Mouse (Mus musculus) lung, postnatal 10 days (tissue): ENCODE results near the gene Elk1.
A peak's percentile ranks its signal among the peaks of the same experiment; 100 is the strongest.

Source experiments
- DNase-seq: peaks from one replicate; pipeline ENCODE4 v3.0.0; 2021

Gene Elk1

DNA sequence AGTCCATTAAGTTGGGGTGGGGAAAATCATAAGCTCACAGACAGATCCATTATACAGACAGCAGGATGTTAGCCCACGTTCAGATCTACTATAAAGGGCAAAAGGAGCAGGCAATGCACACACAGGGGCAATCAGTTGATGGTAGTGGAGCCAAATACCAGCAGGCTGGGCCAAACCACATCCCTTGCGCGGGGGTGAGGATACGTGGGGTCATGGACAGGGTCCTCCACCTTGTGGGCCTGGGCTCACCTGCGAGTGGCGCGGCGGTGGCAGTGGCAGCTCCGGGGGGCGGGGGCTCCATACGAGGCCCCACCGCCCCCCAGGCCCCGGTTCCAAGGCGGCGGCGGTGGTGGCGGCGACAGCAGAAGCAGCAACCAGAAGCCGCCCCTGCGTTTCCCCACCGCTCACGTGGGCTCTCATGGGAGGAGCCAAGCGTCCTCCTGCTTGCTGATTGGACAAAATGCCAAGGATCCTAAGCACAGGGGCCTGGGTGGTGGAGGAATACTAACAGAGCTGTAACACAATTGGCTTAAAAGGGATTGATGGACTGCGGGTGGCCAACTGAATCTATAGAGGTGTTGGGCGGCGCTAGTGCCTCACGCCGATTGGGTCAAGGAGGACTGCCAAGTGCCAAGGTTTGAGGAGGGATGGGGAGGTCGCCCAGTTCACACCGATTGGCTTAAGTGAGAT, at the start of gene Elk1:
Gene Elk1 (minus strand): TSS at position 418 of the 690 bp plus-strand sequence.
- peak; percentile 93 for DNase-seq

DNA sequence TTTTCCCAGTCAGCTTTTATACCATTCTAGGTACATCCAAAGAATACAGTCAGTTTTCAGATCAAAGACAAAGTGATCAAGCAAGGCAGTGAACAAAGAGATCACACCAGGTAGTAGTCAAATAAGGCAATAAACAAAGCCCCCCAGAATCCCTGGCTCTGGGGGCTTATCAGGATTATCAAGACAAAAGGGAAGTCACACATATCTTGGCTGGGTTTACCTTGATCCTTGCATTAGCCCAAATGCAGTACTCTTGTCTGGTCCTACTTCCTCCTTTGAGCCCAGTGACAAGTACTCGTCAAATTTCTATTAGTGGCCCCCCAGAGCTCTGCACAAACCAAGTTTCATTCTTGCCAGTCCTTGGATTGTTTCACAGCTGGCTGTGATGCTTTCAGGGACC, 30.5 kb upstream of the Elk1 start:
- DNase-seq = no peak

DNA sequence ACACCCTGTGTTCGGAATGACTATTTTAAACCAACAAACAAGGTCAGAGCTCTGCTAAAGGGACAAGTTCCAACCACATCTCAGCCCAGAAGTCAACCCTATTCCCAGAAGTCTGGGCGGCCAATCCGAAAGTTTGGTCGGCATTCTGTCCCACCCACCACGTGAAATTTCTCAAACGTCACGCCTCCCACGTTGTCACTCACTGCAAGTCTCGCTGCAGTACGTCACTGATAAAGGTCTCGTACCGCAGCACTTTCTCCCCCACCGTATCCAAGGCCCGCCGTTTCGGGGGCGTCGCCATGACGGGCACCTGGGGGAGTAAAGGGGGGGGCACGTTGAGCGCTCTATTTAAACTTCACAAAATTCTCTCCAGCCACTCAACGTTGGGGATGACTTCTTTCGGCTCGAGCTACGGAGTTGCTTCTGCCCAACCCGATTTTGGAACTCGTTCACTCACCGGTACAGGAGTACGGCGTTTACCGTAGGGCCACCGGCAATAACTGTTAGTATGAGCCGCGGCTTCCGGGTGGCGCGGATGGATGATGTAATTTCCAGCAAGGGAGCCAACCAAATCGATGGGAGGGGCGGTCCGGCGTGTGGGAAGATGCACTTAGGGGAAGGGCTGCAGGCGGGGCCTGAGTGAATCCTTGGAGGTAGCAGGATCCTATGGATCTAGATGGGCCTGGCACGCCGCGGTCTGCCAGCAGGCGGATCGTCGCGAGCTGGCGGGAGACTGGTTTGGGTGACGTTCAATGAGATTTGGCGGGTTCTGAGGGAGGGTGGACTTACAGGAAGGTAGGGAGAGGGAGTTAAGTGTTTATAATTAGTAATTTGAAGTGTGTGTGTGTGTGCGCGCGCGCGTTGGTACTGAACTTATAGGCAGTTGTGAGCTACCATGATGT, 11.3 kb upstream of the Elk1 start, which contains the start of gene Uxt:
Gene Uxt (minus strand): TSS at position 541 of the 902 bp plus-strand sequence.
- peak; percentile 94 for DNase-seq

DNA sequence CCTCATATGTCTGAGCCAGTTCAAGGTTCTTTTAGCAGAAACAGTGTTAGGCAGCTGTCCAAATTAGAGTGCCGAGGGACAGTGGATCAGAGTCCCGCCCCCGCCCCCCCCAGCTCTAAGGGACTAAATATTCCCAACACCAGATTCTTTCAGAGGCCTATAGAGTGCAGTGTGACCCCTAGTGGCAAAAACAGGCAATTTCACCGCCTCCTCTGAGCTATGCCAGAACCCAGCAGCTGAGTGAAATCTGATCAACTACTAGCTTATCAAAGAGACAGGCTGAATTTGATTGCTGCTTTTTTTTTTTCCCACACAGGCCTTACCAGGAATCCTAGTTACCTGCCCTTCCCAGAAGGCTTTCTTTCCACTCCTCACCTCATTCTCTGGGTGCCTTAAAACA, 4.4 kb downstream of the Elk1 start:
- peak; percentile 57 for DNase-seq

DNA sequence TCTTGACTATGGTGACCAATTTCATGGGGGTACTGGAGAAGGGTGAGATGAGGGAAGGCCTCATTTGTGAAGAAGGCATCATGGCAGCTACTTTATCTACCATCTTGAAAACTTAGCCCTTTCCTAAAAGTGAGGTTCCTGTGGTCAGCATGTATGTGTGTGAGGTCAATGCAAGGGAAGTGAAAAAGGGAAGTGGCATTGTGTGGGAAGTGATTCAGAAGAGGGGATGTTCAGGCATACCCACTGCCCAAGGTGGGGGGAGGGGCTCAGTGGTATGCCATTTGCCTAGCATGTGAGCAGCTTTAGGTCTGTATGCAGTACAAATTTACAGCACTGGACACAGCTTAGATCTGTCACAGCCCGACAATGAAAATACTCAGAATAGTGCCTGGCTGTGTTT, 18.4 kb downstream of the Elk1 start:
- DNase-seq = no peak

DNA sequence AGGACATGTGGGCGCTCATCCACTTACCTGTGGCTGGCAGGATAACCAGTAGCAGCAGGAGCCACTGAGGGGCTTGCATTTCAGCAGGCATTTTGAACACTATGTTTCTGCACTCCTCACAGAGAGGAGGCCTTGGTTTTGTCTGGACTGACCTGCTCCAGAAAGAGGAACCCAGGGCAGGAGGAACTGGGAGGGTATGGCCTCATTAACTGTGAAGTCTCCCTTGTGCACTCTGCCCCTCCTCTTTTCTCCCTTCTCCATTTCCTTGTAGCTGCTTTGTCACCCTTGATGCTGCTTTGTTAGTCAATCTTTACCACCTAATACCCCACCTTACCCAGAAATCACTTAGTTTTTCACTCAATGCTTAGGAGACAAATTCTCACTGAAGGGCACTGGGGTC, 19.0 kb downstream of the Elk1 start, which contains the start of gene Cfp:
Gene Cfp (minus strand): TSS at position 192 of the 400 bp plus-strand sequence.
- DNase-seq = no peak

DNA sequence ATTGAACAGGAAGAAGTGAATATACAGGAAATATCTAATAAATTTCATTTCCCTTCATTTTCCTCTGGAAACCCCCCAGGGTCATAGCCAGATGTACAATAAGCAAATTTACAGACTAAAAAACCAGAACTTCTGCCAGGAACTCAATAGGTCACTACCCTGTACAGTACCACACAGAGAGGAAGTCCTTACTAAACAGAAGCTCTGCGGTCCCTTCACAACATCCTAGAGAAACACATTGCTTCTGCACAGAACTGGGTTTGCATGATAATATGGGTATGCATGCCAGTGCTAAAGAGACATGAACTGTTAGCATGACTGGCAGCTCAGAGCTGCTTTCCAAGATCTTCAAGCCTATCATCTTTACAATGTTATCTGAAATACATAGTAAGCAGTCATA, 20.5 kb downstream of the Elk1 start:
- no peak for DNase-seq

DNA sequence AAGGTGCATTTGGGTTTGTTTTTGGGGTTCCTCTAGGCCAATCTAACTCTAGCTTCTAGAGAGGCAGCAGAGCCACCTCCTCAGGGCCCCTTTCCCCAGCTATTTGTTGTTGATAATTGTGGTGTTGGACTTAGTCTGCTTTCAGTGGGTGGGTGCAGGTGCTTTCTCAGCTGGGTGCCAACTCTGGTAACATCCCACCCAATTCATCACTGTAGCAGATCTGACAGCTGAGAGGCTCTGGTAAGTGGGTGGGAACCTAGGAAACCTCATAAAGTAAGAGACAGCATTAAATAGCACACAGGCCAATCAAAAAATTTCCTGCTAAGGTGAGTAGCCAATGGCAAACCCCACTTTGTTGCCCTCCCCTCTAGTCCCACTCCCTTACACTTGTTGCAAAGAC, 25.4 kb downstream of the Elk1 start:
- no peak for DNase-seq

DNA sequence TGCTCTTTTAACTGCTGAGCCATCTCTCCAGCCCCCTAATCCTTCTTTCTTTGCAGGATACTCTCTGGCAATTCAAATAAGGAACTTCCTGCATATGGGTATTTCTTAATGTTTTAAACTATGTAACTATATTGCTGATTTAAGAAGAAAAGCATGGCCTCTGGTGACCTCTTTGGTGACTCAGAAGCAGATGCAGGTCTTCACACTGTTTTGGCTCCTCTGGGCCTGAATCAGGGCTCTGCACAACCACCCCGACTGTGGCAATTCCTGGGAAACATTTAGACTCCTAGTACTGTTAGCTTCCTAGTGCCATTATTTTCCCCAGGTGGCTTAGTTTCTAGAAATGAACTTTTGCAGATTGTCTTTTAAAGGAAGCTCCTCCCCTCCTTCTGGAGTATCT, 26.9 kb downstream of the Elk1 start:
- no peak for DNase-seq

DNA sequence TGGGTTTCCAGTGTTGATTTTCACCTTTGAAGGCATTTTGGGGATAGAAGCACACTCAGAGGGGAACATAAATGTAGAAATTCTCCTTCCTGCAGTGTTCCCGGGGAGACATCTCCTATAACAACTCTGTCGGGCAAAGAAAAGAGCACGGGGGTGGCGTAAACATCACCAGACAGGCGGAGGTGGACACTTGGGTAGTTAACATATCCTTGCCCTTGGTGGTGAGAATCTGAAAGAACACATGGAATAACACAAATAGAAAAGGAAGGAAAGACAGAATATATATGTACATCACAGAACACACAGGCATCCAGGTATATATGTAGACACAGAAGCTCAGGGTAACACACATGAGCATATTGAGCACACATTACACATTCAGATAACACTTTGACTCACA, 29.0 kb downstream of the Elk1 start:
- DNase-seq = no peak

DNA sequence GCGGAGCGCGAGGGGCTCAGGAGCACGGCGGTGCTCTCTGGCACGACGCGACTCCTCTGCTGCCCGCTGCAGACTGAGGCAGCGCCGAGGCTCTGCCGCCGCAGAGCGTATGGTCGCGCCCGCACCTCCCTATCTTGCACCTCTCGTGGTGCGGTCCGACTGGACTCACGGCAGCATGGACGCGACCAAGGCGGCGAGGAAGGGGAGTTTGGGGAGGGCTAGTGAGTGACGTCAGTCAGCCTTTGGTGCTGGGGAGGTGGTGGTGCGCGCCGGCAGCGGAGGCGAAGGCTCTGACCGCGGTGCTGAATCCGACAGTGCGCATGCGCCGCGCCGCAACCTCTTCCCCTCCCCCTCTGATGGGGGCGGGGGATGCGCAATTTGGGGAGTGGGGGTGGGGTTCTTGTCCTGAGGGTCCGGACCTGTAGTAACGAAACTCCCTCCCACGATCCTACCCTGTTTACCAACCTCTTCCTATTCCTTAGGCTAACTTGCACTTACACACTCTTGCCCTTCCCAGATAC, 29.5 kb downstream of the Elk1 start, which contains the start of gene Syn1:
Gene Syn1 (minus strand): TSS at position 161 of the 521 bp plus-strand sequence.
- peak; percentile 87 for DNase-seq

DNA sequence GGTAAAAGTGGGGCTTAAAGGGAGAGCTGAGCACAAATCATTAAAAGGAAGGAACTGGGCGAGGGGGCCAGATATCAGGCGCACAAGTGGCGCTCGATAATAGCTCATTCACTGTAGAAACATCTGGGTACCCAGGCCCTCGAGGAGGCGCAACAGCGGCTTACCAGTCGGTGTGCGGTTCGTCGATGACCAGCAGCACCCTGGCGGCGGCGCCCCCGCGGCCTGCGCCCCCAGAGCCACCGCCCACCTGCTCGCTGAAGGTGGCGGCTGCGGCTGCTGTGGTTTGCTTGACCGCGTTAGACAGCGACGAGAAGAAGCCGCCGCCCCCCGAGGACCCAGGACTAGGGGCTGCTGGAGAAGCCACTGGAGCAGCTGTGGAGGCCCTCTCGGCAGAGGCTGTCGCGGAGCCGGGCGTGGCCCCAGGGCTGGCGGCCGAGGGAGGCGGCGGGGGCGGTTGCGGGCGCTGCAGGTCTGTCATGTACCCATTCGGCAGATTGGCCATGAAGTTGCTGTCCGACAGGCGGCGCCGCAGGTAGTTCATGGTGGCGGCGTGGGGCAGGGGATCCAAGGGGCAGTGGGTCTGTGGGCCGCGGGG, 30.1 kb downstream of the Elk1 start:
- DNase-seq = no peak

DNA sequence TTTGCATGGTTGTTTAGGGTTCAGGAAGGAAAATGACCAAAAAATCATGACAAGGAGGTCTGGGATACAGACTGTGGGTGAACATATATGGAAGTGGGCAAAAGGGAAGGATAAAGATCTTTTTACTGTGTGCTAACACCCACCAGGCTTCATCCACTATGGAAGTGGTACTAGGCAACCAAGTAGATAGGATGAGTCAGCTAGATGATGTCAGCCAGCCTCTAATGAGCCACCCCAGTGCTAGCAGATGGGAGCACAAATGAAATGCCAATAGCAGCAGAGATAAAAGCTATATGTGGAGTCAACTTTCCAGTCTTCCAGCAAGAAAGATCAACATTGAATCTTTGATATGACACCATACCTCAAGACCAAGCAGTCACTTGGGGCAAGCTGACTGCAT, 35.3 kb downstream of the Elk1 start:
- DNase-seq = no peak

DNA sequence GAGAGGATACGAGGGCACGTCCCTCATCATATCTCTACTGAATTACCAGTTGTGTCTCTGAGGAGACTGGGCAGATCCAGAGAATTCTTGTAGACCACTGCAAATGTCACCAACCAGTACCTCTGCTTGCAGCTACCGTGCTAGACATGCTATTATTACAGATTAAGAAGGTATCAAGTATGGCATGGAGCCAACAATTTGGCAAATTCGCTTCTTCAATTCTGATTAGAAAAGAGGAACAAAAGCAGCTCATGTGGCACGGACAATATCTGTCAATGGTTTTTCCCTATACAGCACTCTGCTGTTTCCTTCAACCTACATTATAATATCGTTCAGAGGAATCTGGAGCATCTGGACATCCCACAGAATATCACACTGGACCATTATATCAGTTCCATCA, 36.7 kb downstream of the Elk1 start:
- no peak for DNase-seq

DNA sequence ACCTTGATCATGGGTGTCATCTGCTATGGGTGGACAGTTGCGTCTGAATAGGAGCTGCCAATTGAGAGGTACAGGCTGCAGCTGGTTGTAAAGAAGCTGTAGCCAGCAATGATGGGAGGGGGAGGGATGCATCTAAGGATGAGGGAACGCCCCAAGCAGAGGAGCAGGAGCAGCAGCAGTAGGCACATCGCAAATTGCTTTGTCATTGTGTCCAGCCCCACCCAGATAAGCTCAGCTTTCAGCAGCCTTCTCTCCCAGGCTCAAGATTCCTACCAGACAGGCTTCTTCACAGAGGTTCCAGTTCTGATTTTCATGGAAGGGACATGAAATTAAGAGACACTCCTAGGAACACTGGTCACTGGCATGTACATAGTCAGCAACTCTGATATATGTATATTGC, 40.3 kb downstream of the Elk1 start:
- no peak for DNase-seq
